Mouse (Mus musculus) midbrain, postnatal 0 days (tissue): ENCODE data around the gene Card19. TPM values are rescaled to one million over a fixed set of nuclear protein-coding genes. Genes with fewer than 3 reads are reported as not detected.

Experiments used
- ATAC-seq: fragments of 200-750 bp; cut with Nextera tagmentation; 2 replicates; pipeline ENCODE4 v1.8.0; 2017; ENCODE audit warnings: moderate number of reproducible peaks, mild to moderate bottlenecking, moderate TSS enrichment, moderate library complexity; ENCODE audit not compliant: low FRiP score
- DNase-seq: peaks from one replicate; pipeline ENCODE4 v3.0.0-alpha.2; 2015; ENCODE audit warnings: low spot score
- H3K27ac ChIP-seq: fragments of 300-500 bp; sonication (generic); 2 replicates; pipeline ENCODE4 v1.5.1; 2014; ENCODE audit warnings: low read depth, mild to moderate bottlenecking, low read length, mixed read lengths
- H3K27me3 ChIP-seq: fragments of 300-500 bp; sonication (generic); 2 replicates; pipeline ENCODE4 v1.6.1; 2014; ENCODE audit warnings: low read length, control low read depth, mixed read lengths; ENCODE audit not compliant: insufficient read depth
- H3K36me3 ChIP-seq: fragments of 300-500 bp; sonication (generic); 2 replicates; pipeline ENCODE4 v1.6.1; 2014; ENCODE audit warnings: low read length, control low read depth, mixed read lengths; ENCODE audit not compliant: insufficient read depth
- H3K4me1 ChIP-seq: fragments of 300-500 bp; sonication (generic); 2 replicates; pipeline ENCODE4 v1.6.1; 2014; ENCODE audit warnings: mild to moderate bottlenecking, control low read depth, antibody characterized with exemption, low read length, mixed read lengths; ENCODE audit not compliant: insufficient read depth
- H3K4me2 ChIP-seq: fragments of 300-500 bp; sonication (generic); 2 replicates; pipeline ENCODE4 v1.6.1; 2014; ENCODE audit warnings: low read depth, mild to moderate bottlenecking, low read length, mixed read lengths; ENCODE audit not compliant: poor library complexity, severe bottlenecking
- H3K4me3 ChIP-seq: fragments of 300-500 bp; sonication (generic); 2 replicates; pipeline ENCODE4 v1.5.1; 2014; ENCODE audit warnings: low read depth, mild to moderate bottlenecking, low read length, moderate library complexity
- H3K9ac ChIP-seq: fragments of 300-500 bp; sonication (generic); replicated peaks from 2 replicates; pipeline ENCODE4 v1.6.1; 2014; ENCODE audit warnings: mild to moderate bottlenecking, low read length, moderate library complexity, mixed read lengths; ENCODE audit not compliant: poor library complexity, severe bottlenecking
- H3K9me3 ChIP-seq: fragments of 300-500 bp; sonication (generic); 2 replicates; pipeline ENCODE4 v1.6.1; 2016; ENCODE audit warnings: low read length, control low read depth
- CTCF ChIP-seq: IDR thresholded peaks from 2 replicates; pipeline ENCODE4 v1.5.1; 2016; ENCODE audit warnings: antibody characterized with exemption, mild to moderate bottlenecking
- WGBS: fragments of 180-500 bp; shearing (Covaris S2); extraction: QIAGEN DNeasy Blood & Tissue Kit; methylation state at CpG from one replicate; pipeline ENCODE4 v1.1.7; 2014; 5-methylcytosine and 5-hydroxymethylcytosine counted together
- polyA plus RNA-seq: library from polyadenylated mRNA; unstranded; fragments of >200 nt; fragmentation: Nextera tagmentation; extraction: Ambion mirVana; gene quantifications from 2 replicates; pipeline ENCODE4 v1.2.1, GENCODE M21; 2015
- total RNA-seq: library from RNA; depleted of rRNA; stranded (reverse); fragments of >200 nt; gene quantifications from 2 replicates; pipeline ENCODE4 v1.2.3, GENCODE M21; 2014

The Card19 gene
- total and polyA plus RNA-seq, 2 experiments from 2014 or later = 32.7 to 44.5 TPM

DNA sequence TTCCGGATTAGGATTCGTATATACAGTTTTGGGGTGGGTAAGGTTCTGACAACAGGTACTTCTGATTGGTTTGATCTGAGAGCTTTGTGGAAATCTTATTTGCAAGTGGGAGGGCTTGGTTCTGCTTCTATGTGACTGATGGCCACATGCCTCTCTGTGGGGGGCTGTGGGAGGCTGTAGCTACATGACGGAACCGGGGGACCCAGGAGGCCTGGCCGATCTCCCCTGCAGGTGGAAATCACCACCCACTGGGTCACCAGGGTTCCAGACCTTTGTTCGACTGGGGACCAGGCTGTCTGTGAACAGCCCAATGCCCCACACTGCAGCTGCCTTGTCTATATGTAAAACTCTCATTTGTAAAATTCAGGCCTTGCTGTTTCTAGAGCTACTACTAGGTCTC lies 8.9 kb upstream of the Card19 start:
- DNase-seq (no peak), ATAC-seq (no peak)
- Histone ChIP-seq H3K9me3 (no peaks in the 10 kb centered on the region), H3K4me2 (no peak overlapping the region), H3K27me3 (no peaks in the 10 kb centered on the region), H3K4me3 (no peak overlapping the region), H3K36me3 (no peaks in the 10 kb centered on the region), H3K4me1 (no peaks in the 10 kb centered on the region), H3K9ac (no peak overlapping the region), H3K27ac (no peak overlapping the region)
- no peak for TF ChIP-seq CTCF
- WGBS = 23% methylated on average over 6 of the region's 6 CpGs

DNA sequence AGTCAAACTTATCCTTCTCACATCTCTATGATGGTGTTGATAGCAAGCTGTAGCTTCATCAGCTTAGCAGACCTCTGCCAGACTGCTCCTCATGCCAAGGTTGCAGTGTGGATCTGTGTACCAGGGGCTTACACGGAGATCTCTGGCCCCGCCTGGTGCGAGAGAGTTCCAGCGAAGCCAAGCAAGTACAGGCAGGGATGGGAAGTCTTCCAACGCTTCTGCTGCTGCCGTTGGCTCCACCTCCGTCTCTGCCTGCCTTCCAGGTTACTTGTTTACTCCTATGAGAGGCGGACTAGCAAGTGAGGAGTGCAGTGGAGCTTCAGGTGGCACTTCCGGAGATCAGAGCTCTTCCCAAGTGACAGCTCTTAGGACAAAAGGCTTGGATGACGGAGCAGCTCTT lies 8.5 kb upstream of the Card19 start:
- DNase-seq (peak; percentile 20), ATAC-seq (no peak)
- Histone ChIP-seq H3K27ac (no peak overlapping the region), H3K9me3 (no peaks in the 10 kb centered on the region), H3K4me2 (no peak overlapping the region), H3K4me1 (no peaks in the 10 kb centered on the region), H3K36me3 (no peaks in the 10 kb centered on the region), H3K9ac (no peak overlapping the region), H3K4me3 (no peak overlapping the region), H3K27me3 (no peaks in the 10 kb centered on the region)
- WGBS = 14% methylated on average over 10 of the region's 10 CpGs
- TF ChIP-seq CTCF = no peak

- Histone ChIP-seq H3K4me1 (no peaks in the 10 kb centered on the region), H3K27me3 (no peaks in the 10 kb centered on the region), H3K4me3 (no peak overlapping the region), H3K9me3 (no peaks in the 10 kb centered on the region), H3K4me2 (no peak overlapping the region), H3K9ac (no peak overlapping the region), H3K27ac (no peak overlapping the region), H3K36me3 (no peaks in the 10 kb centered on the region)
- DNase-seq = no peak
- ATAC-seq = no peak
- peak; percentile 28; the same call in 1 of the 2 replicates for TF ChIP-seq CTCF
- WGBS = 22% methylated on average over 5 of the region's 5 CpGs
These were observed 5.1 kb upstream of the Card19 start for GRCm38 (mm10) chr13:49220912-49221311.

GRCm38 (mm10) chr13:49219367-49219766 lies 3.5 kb upstream of the Card19 start:
- no peaks in the 10 kb centered on the region for H3K36me3 ChIP-seq
- no peak overlapping the region for H3K9ac ChIP-seq
- H3K27ac ChIP-seq = no peak overlapping the region
- H3K4me3 ChIP-seq = no peak overlapping the region
- H3K4me1 ChIP-seq = peaks cover 5% of the 10 kb centered on the region
- TF ChIP-seq CTCF = no peak
- ATAC-seq (no peak), DNase-seq (no peak)
- H3K4me2 ChIP-seq = no peak overlapping the region
- H3K27me3 ChIP-seq = no peaks in the 10 kb centered on the region
- WGBS = 81% methylated on average over 4 of the region's 4 CpGs
- no peaks in the 10 kb centered on the region for H3K9me3 ChIP-seq

DNA sequence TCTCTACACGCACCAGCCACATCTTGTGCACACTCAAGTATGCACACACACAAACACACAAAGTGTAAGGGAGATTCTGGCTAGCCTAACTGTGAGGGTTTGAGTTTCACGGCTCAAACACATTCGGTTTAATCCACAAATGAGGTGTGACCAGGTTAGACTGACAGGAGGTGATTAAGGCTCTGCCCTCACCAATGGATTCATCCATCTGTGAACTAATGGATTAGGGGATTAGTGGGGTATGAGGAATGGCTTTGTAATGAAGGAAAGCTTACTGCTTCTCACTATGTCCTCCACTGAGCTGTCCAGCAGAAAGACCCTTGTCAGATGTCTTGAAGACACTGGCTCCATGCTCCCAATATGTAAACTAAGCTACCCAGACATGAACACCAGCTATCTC lies 2.8 kb upstream of the Card19 start:
- 29% methylated on average over 3 of the region's 3 CpGs for WGBS

GRCm38 (mm10) chr13:49216808-49217561 lies 1.1 kb upstream of the Card19 start:
- H3K27ac ChIP-seq = no peak overlapping the region
- no peak overlapping the region for H3K4me2 ChIP-seq
- no peak for TF ChIP-seq CTCF
- DNase-seq (no peak), ATAC-seq (no peak)
- no peaks in the 10 kb centered on the region for H3K9me3 ChIP-seq
- no peak overlapping the region for H3K9ac ChIP-seq
- H3K4me3 ChIP-seq = no peak overlapping the region
- no peaks in the 10 kb centered on the region for H3K36me3 ChIP-seq
- H3K4me1 ChIP-seq = peaks cover 7% of the 10 kb centered on the region
- 63% methylated on average over 9 of the region's 9 CpGs for WGBS
- no peaks in the 10 kb centered on the region for H3K27me3 ChIP-seq

More for the DNA sequence above, 2.8 kb upstream of the Card19 start:
- no peaks in the 10 kb centered on the region for H3K27me3 ChIP-seq
- no peak overlapping the region for H3K9ac ChIP-seq
- H3K4me2 ChIP-seq = no peak overlapping the region
- no peaks in the 10 kb centered on the region for H3K9me3 ChIP-seq
- no peak overlapping the region for H3K4me3 ChIP-seq
- no peak for ATAC-seq
- no peak for DNase-seq
- no peak overlapping the region for H3K27ac ChIP-seq
- H3K36me3 ChIP-seq = no peaks in the 10 kb centered on the region
- TF ChIP-seq CTCF = no peak
- H3K4me1 ChIP-seq = peaks cover 7% of the 10 kb centered on the region
